Mouse (Mus musculus): Measurements from ENCODE around the gene Gm3625.

Gene Gm3625

DNA sequence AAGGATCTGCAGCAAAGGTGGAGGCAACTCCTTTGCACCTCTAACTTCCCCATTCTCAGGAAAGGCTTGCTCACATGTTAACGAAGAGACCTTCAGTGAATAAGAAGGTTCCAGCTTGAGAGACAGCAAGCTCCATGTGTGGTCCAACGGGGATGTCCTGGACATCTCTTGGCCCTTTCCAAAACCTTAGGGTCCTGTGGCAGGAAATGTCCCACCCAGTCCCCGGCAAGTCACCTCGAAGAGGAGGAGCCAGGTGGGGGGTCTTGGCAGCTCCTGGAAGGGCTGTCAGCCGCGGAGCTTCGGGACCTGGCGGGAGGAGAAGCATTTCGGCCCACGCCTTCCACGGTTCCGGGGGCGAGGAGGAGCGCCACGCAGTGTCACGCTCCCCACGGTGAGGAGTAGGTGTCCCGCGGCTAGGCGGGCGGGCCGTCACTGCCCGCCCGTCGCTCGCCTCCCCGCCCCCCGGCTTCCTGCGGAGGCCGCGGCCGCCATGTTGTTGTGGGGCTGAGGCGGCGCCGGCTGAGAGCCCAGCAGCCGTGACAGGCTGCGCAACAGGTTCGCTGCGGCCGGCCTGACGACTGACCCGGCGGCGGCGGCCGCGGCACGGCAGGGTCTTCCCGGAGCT lies at the start of gene Gm3625, which contains the start of gene Itsn2:
TSS of gene Gm3625 (minus strand) at position 387 of the 625 bp plus-strand sequence.
TSS of gene Itsn2 (plus strand) at position 98 of the 625 bp plus-strand sequence.
- DNase-seq (ENCODE audit: low spot score), result peak; percentile 68

DNA sequence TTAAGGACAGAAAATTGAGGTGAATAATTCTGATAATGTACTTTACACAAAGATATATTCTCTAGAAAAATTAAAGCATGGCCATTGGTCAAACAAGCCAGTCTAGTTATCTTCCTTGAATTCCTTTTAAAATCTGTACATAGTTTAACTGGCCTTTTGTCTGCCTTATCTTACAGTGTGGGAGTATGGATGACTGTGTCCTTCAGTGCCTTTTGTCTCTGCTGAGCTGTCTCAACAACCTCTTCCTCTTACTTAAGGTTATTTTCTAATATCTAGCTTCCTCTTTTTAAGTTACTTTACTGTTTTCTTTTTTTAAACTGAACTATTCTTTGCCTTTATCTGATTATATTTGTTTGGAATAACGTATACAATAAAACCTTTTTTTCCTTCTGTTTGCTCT lies 48.0 kb upstream of the Gm3625 start:
- no peak for DNase-seq (ENCODE audit: low spot score)

DNA sequence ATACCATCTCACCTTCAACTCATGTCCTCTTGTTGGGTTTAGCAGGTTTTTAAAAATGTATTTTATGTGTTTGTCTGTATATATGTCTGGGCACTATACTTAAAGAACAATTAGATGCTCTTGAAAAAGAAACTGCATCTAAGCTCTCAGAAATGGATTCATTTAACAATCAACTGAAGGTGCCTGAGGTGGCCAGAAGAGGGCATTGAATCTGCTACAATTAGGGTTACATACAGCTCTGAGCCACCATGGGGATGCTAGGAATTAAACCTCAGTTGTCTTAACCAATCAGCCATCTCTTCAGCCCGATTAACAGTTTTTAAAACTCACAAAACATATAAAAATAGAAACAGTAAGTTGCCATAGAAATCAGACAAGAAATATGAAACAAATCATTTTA lies 45.7 kb upstream of the Gm3625 start:
- no peak for DNase-seq (ENCODE audit: low spot score)

DNA sequence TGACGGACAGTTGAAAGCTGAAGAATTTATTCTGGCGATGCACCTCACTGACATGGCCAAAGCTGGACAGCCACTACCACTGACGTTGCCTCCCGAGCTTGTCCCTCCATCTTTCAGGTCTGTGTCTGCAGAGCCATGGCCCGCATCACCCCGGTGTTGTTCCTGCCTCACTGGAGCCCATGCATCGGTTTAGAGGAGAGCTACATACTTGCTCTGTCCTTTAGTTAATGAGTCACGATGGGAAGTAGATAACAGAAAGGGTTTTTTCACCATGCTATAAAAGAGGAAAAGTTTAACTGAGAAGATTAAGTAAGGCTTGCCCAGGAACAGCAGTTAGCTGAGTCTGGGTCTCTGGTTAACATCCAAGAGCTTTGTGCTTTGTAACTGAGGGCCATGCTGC lies 40.2 kb upstream of the Gm3625 start:
- no peak for DNase-seq (ENCODE audit: low spot score)

DNA sequence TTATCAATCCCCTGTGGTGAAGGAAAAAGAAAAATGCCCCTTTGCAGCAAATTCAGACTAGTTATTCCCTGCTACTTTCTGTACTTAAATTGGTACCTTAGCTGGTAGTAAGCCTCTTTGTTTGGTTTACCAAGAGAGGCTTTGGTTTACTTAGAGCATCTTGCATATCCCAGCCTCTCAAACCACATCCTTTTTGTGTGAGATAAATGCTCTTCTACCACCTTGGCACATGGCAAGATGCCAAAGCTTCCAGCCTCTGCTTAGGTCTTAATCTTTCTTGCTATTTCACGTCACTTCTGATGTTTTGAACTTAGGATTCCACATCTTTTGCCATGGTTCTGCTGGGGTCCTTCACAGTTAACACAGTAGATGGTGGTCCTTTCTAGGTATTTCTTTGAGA lies 31.5 kb upstream of the Gm3625 start:
- no peak for DNase-seq (ENCODE audit: low spot score)

DNA sequence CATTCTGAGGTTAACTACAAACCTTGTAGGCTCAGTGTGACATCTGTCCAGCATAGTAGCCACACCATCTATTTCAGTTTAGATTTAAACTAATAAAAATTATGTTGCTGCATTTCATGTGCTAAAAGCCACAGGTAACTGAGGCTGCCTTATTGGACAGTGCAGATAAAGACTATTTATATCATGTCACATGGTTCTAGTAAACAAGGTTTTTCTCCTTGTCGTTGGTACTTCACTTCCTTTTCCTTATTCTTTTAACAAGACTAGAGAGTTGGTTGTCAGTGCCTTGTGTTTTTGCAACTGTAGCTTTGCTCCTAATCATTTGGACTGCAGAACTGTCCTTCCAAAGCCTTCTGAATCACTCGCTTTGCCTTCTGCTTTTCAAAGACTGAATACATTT lies 22.0 kb upstream of the Gm3625 start:
- DNase-seq (ENCODE audit: low spot score), result no peak

- no peak for DNase-seq (ENCODE audit: low spot score)
Measured at GRCm38 (mm10) chr12:4606625-4607024, 13.9 kb upstream of the Gm3625 start.

- no peak for DNase-seq (ENCODE audit: low spot score)
Measured at GRCm38 (mm10) chr12:4599713-4600112, 7.0 kb upstream of the Gm3625 start.

DNA sequence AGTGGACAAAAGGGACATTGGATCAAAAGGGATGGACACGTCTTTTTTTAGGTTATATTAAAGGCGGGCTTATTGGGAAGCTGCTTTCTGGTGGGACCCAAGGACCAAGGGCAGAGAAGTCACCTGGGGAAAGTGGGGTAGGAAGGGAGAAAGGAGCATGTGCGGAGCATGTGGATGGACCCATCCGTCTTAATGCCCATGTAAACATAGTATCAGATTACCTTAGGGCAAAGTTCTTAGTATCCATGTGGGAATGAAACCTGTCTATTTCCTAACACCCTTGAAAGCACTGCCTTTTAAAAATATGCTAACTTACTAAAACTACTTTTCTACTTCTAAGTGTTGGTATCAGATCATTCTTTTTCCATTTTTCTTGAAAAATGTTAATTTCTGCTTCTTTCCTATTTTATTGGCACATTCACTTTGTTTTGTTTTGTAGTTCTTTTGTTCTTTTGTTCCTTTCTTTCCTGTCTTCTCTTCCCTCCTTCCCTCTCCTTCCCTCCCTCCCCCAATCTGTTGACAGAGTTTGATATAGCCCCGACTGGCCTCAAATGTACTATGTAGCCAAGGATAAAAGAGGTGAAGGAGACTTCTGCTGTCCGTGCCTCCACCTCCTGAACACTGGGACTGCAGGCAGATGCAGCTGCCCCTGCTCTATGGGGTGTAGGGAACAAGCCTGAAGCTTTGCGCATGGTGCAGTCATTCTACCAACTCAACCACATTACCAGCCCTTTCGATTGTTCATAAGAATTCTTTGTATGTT lies 6.1 kb upstream of the Gm3625 start:
- DNase-seq (ENCODE audit: low spot score), result no peak

DNA sequence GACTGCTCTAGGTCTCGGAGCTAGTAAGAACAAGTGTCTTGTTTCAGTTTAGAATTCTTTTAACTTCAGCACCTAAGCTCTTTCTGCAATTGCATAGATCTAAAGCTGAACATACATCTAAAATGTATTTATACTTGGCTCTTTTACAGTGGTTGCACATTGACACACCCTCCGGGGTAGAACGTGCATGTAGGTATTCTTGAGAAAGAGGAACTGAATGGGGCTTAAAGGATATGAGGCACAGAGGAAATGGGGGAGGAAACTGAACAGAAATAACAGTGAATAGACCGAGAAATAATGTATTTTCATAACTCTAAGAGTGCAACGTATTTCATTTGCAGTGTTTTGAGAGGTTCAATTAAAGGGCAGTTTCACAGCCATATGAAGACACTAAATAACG lies 2.3 kb upstream of the Gm3625 start:
- DNase-seq (ENCODE audit: low spot score), result no peak

- DNase-seq (ENCODE audit: low spot score), result no peak
Measured at GRCm38 (mm10) chr12:4593930-4594391, 1.2 kb upstream of the Gm3625 start.

DNA sequence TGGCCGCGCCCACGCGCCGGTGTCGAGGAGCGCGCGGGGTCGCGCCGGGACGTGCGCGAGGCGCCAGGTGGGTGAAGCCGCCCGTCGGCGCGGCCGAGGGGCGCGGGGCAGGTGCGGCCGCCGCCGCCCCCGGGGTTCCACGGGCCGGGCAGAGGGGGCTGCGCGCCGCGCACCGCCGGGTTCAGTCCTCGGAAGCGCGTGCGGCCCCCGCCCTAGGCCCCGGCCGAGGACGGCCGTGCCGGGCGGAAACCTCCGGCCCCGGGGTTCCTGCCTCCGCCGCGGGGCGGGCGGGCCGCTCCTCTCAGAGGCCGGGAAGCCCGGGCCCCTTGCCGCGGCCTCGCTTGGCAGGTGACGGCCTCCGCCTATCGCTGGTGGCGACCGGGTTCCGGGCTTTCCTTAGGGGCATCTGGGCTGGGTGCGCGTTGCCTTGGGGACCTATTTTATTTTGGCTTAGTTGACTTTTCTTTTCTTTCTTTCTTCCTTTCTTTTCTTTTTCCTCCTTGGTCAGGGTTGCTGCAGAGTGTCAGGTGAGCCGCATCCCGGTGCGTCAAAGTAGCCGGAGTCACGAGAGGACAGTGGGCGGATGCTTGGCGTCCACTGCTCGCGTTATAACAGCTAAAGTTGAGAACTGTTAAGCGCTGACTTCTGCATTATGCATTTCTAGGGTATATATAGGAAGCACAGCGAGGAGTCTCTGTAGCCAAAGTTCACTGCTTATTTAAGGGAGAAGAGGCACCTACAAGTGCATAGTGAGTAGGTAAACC lies 621 bp upstream of the Gm3625 start:
- DNase-seq (ENCODE audit: low spot score), result no peak

- no peak for DNase-seq (ENCODE audit: low spot score)
Measured at GRCm38 (mm10) chr12:4592025-4592424, 702 bp downstream of the Gm3625 start.

DNA sequence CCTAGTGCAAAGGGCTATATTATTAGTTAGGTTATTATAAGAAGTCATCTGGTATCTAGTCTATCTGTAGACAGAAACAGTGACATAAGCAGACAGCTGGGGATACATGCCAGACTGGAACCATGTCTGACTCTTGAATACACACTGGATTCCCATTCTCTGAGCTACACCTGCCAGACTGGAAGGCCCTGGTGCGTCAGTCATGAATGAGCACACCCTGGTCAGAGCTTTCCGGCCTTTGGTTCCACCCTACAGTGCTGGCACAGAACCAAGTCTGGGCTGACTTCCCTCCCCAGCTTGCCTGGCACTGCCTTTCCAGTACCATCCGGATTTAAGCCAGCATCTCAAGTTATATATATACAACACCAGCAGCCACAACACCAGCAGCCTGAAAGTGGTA lies 4.1 kb downstream of the Gm3625 start:
- no peak for DNase-seq (ENCODE audit: low spot score)

GRCm38 (mm10) chr12:4587846-4588245 lies 4.9 kb downstream of the Gm3625 start:
- no peak for DNase-seq (ENCODE audit: low spot score)

- no peak for DNase-seq (ENCODE audit: low spot score)
Measured at GRCm38 (mm10) chr12:4582326-4582725, 10.4 kb downstream of the Gm3625 start.

GRCm38 (mm10) chr12:4574065-4574464 lies 18.7 kb downstream of the Gm3625 start:
- DNase-seq (ENCODE audit: low spot score), result no peak

DNA sequence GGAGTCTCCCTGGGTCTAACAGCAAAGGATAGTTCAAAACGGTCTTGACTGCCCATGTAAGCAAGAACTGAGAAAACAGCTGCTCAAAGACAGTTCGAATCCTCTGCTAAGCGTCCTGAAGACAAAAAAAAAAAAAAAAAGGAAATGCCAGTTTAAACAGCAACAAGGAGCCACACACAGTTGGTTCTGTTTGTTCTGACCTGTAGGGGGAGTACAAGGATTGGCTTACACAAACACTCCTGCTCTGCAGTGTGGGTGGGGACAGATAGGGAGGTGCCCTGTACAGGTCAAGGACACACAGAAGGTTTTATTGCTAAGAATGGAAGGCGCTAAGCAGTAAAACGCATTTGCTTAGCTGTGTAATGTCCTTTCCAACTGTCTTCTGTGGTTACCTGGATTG lies 20.9 kb downstream of the Gm3625 start:
- peak; percentile 57 for DNase-seq (ENCODE audit: low spot score)

DNA sequence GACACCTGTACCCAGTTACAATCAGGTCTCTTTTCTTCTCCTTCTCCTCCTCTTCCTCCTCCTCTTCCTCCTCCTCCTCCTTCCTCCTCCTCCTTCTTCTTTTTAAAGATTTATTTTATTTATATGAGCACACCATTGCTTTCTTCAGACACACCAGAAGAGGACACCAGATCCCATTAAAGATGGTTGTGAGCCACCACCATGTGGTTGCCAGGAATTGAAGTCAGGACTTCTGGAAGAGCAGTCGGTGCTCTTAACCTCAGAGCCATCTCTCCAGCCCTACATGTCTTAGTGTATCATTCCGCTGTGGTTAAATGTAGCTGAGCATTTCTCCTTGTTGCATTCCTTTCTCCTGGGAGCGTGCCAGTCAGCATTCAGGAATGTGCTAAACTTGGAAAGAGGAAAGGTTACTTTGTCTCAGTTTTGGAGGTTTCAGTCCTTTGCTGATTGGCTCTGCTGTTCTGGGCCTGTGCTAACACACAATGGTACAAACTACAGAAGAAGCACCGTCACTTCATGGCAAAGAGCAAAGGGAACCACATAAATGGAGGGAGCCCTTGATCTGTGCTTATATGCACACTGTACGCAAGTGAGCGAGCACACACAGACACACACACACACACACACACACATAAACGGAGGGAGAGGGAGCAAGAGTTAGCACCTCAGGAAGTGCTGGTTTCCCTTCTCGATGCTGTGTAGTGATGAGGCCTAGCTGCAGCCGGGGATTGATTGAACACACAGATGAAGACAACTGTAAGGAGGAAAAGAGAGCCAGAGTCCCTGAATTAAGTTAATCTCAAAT lies 34.0 kb downstream of the Gm3625 start:
- no peak for DNase-seq (ENCODE audit: low spot score)

DNA sequence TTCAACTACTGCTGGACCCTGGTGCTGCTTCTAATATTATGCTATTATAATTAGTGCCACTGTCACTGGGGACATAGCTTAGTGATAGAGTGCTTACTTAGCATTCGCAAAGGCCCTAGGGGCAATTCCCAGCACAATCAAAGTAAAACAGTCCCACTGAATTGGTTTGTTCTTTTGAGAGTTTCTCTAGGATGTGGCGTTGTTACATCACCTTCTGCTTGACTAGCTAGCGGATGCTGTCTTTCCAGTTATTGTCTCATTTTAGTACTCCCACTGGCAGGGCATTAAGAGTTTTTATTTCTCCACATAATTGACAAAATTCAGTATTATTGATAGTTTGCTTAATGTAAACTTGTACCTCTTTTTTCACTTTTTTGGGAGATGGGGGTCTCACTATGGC lies 34.7 kb downstream of the Gm3625 start:
- DNase-seq (ENCODE audit: low spot score), result no peak

- DNase-seq (ENCODE audit: low spot score), result no peak
Measured at GRCm38 (mm10) chr12:4557436-4557835, 35.3 kb downstream of the Gm3625 start.

GRCm38 (mm10) chr12:4556891-4557290 lies 35.8 kb downstream of the Gm3625 start:
- no peak for DNase-seq (ENCODE audit: low spot score)
